Mouse (Mus musculus) G1E (cell line): Measurements from ENCODE around the gene Psmd8. TPM values are rescaled to one million over a fixed set of nuclear protein-coding genes. Genes with fewer than 3 reads are reported as not detected.
A peak's percentile ranks its signal among the peaks of the same experiment; 100 is the strongest.

Source experiments
- ATAC-seq: 2 replicates; pipeline ENCODE4 v1.8.0; 2016; ENCODE audit warnings: mild to moderate bottlenecking; ENCODE audit not compliant: insufficient number of reproducible peaks, poor library complexity, low FRiP score, severe bottlenecking; ENCODE audit errors: extremely low read depth
- DNase-seq: peaks from one replicate; pipeline ENCODE4 v3.0.0; 2012; ENCODE audit warnings: low spot score
- H3K27me3 ChIP-seq: 2 replicates; pipeline ENCODE4 v1.6.1; 2012; ENCODE audit warnings: mild to moderate bottlenecking, low read length, inconsistent platforms; ENCODE audit not compliant: insufficient read depth
- H3K36me3 ChIP-seq: replicated peaks from 2 replicates; pipeline ENCODE3; 2012; ENCODE audit warnings: mild to moderate bottlenecking, inconsistent platforms
- H3K4me1 ChIP-seq: 2 replicates; pipeline ENCODE4 v1.6.1; 2012; ENCODE audit warnings: low read depth, low read length, inconsistent platforms, mixed read lengths; ENCODE audit not compliant: insufficient read depth
- H3K4me3 ChIP-seq: 2 replicates; pipeline ENCODE4 v1.5.1; 2012; ENCODE audit warnings: low read depth, mild to moderate bottlenecking, inconsistent platforms, low read length, moderate library complexity, mixed read lengths
- H3K9me3 ChIP-seq: replicated peaks from 2 replicates; pipeline ENCODE4 v1.6.1; 2012; ENCODE audit warnings: inconsistent platforms
- CTCF ChIP-seq: IDR thresholded peaks from 2 replicates; pipeline ENCODE4 v1.5.1; 2012; ENCODE audit warnings: low read depth, low read length, inconsistent platforms, mixed read lengths
- GATA1 ChIP-seq: IDR thresholded peaks from 2 replicates; pipeline ENCODE4 v1.6.1; 2012; ENCODE audit warnings: borderline replicate concordance, low read length, inconsistent platforms, mixed read lengths
- GATA2 ChIP-seq: IDR thresholded peaks from 2 replicates; pipeline ENCODE4 v1.6.1; 2012; ENCODE audit warnings: low read depth, low read length, inconsistent platforms, borderline replicate concordance
- POLR2AphosphoS5 ChIP-seq: IDR thresholded peaks from 2 replicates; pipeline ENCODE4 v1.6.1; 2012; ENCODE audit warnings: low read depth, low read length, inconsistent platforms; ENCODE audit not compliant: insufficient replicate concordance
- TAL1 ChIP-seq: conservative IDR thresholded peaks from 2 replicates; pipeline ENCODE4 v1.6.1; 2012; ENCODE audit warnings: low read depth, low read length, inconsistent platforms, mixed read lengths
- polyA plus RNA-seq: library from polyadenylated mRNA; stranded (reverse); fragments of >175 nt; gene quantifications from 2 replicates; pipeline ENCODE4 v1.2.3, GENCODE M21; 2012
- total RNA-seq, 2 experiments: library from RNA; stranded (forward) in 1 of 2; stranded (reverse) in 1 of 2; fragments of 200-1000 nt in 1 of 2; fragments of >200 nt in 1 of 2; fragmentation: Nextera tagmentation in 1 of 2; gene quantifications; 2 replicates each; pipeline ENCODE4 v1.2.3; 2014 to 2017

The Psmd8 gene
- total and polyA plus RNA-seq, 3 experiments: 103 to 187 (median 157) TPM

DNA sequence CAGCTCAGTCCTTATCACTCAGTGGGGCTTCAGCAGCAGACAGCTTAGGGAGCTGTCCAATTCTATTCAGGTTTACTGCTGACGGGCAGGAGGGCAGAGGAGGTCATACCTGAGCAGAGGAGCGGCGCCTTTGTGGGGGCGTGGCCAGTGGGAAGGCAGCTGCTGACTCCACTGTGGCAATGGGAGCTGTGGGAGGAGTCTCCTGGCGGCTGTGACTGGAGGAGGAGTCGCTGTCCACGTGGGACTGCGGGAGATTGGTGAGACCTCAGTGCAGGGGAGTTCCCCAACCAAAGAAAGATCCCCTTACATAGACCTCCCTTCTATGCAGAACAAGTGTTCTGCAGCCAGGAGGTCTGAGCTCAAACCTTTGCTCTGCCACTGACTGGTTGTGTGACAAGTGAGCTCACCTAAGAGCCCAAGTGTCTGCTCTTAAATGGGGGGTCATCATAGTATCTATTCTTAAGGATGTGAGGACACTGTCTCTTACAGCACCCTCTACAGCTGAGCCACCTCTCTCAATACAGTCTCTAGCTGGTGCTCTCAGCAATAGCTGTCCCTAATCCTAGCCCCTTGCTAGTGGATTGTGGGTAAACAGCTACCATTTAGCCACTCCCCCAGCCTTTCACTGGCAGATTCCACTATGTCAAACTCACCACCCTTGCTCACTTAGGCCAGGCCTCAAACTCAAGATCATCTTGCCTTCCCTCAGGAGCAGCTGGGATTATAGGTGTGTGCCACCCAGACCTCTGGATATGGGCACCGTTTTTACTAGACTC, 17.6 kb downstream of the Psmd8 start:
- Histone ChIP-seq H3K27me3 (peaks cover 55% of the 10 kb centered on the region), H3K4me1 (peaks cover 27% of the 10 kb centered on the region), H3K36me3 (no peaks in the 10 kb centered on the region), H3K4me3 (peak overlapping the region; percentile 58; the same call in 1 of the 2 replicates), H3K9me3 (no peaks in the 10 kb centered on the region)
- peak; percentile 74 for DNase-seq
- peak; percentile 60 for ATAC-seq
- TF ChIP-seq GATA2: no peak
- no peak for TF ChIP-seq TAL1
- no peak for TF ChIP-seq POLR2AphosphoS5
- no peak for TF ChIP-seq CTCF
- no peak for TF ChIP-seq GATA1

DNA sequence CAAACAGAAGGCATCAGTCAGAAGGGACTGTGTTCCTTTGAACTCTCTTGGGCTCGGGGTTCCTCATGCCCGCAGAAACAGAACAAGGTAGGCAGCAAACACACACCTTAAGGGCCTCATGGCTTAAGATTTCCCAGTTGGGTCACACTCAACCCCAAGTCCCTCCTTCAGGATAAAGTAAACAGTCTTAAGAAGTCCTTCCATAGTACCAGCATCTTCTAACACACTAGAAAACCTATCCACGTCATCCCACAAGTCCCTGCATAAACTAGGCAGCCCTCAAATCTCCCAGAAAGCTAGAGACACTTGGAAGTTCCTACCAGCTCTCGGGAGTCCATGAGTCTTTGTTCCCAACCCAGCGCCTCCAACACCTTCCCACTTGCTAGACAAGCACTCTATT, 18.2 kb downstream of the Psmd8 start:
- ATAC-seq: no peak

DNA sequence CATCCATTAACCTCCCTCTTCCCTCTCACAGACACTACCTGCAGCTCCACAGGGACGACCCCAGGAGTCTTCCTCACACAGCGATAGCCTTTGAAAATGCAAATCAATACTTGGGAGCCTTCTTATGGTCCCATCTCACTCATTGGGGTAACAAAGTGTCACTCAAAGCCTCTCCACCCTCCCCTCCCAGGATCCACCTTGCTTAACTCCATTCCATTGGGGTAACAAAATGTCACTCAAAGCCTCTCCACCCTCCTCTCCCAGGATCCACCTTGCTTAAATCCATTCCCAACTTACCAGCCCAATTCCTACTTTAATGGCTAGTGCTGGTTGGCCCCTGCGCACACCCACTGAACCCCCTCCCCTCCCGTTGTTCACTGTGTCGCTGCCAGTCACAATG, 22.2 kb downstream of the Psmd8 start:
- DNase-seq: no peak
- H3K9me3 ChIP-seq: peaks cover 6% of the 10 kb centered on the region
- TF ChIP-seq GATA1: no peak
- TF ChIP-seq POLR2AphosphoS5: no peak
- TF ChIP-seq TAL1: no peak
- TF ChIP-seq CTCF: no peak
- no peak for TF ChIP-seq GATA2
- H3K4me3 ChIP-seq: no peak overlapping the region
- ATAC-seq: no peak
- peaks cover 39% of the 10 kb centered on the region for H3K27me3 ChIP-seq
- peaks cover 34% of the 10 kb centered on the region for H3K4me1 ChIP-seq
- H3K36me3 ChIP-seq: peaks cover 19% of the 10 kb centered on the region

More for the DNA sequence above, 18.2 kb downstream of the Psmd8 start:
- peaks cover 49% of the 10 kb centered on the region for H3K27me3 ChIP-seq
- no peaks in the 10 kb centered on the region for H3K36me3 ChIP-seq
- H3K4me1 ChIP-seq: peaks cover 27% of the 10 kb centered on the region
- H3K9me3 ChIP-seq: no peaks in the 10 kb centered on the region
- no peak overlapping the region for H3K4me3 ChIP-seq
- TF ChIP-seq GATA2 (no peak), GATA1 (no peak), CTCF (no peak), TAL1 (no peak), POLR2AphosphoS5 (no peak)
- no peak for DNase-seq

DNA sequence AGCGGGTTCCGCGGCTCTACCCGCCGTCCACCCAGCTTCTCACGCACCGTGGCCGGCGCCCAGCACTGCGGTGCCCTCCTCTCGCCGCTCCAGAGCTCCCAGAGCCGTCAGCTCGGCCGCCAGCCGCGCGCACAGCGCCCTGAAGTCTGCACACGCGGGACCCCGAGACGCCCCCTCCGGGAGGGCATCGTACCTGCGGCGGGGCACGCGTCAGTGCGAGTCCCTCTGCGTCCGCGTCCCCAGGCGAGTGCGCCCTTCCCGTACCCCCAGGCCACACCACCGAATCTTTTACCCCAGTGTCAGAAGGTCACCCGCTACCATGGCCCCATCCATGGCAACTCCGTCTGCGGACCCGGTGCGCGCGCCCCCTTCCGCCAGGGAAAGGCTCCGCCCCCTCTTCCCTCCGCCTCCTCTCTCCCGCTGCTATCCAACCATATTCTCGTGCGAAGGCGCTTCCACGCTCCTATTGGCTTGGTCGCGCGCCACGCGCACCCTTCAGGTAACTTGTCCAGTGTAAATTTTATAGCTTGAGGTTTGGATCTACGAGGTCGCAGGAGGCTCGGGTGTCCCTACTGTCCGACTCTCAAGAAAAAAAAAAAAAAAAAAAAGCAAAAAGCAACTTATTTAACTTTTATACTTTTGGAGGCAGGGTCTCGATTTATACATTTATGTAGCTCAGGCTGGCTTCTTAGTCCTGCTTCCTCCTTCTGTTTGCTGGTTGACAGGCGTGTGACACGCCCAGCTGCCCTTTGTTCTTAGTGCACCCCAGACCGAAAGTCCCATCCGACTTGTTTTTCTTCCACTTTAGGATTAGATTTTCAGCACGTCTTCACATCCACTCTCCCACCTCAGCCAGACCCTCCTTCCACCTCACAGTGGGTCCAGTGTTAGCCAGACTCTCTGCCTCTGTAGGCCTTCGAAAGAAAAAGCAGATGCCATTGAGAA, 24.4 kb downstream of the Psmd8 start, which contains the start of gene Fam98c:
Fam98c (minus strand) TSS at position 397 of the 945 bp plus-strand sequence.
- Histone ChIP-seq H3K9me3 (peaks cover 6% of the 10 kb centered on the region), H3K36me3 (peaks cover 29% of the 10 kb centered on the region), H3K4me3 (peak within 1 kb of the TSS; percentile 97), H3K27me3 (peaks cover 29% of the 10 kb centered on the region), H3K4me1 (peaks cover 25% of the 10 kb centered on the region)
- TF ChIP-seq GATA2: no peak
- TF ChIP-seq GATA1: no peak
- no peak for TF ChIP-seq POLR2AphosphoS5
- no peak for TF ChIP-seq CTCF
- no peak for TF ChIP-seq TAL1
- ATAC-seq (peak; percentile 87), DNase-seq (peak; percentile 91)

DNA sequence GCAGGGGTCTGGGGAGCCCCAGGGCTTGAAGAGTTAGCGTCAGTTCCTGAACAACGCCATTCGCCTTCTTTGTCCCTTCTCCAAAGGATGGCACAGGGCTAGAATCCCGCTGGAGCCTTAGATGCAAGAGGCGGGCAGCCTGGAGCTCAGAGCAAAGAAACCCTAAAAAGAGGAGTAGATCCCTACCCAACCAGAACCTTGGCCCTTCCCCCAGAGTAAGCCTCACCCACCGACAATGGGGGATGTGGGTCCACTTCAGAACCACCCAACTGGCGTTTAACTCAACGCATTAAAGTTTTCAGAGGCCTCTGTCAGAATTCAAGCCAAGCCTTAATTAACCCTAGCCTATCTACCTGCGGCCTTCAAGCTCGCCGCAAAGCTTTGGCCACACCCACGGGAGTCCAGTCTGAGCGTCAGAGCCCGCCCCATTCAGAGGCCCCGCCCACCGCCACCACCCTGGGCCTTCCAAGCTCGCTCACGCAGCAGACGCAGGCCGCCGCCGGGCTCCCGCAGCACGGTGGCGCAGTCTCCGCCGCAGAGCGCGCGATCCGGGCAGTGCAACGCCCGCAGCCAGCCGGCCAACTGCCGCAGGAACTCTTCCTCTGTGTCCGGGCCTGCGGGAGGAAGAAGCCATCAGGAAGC, 25.2 kb downstream of the Psmd8 start:
- Histone ChIP-seq H3K9me3 (peaks cover 6% of the 10 kb centered on the region), H3K27me3 (peaks cover 28% of the 10 kb centered on the region), H3K4me1 (peaks cover 25% of the 10 kb centered on the region), H3K36me3 (peaks cover 29% of the 10 kb centered on the region), H3K4me3 (peak overlapping the region; percentile 97)
- peak; percentile 97 for DNase-seq
- ATAC-seq: peak; percentile 36
- TF ChIP-seq CTCF (no peak), TAL1 (no peak), GATA1 (no peak), GATA2 (no peak), POLR2AphosphoS5 (no peak)
